Mouse (Mus musculus): ENCODE data around the gene Slc35g2. TPM values are rescaled to one million over a fixed set of nuclear protein-coding genes. Genes with fewer than 3 reads are reported as not detected.

Slc35g2 gene
- polyA plus RNA-seq, 1 experiment from 2014 or later, result 8.1 TPM

GRCm38 (mm10) chr9:100555686-100556085, 15.2 kb downstream of the Slc35g2 start:
- ATAC-seq, result no peak
- H3K36me3 ChIP-seq (ENCODE audit: poor library complexity, severe bottlenecking), result peaks cover 8% of the 10 kb centered on the region; the same call in 1 of the 2 replicates
- H3K4me3 ChIP-seq, result no peak overlapping the region
- WGBS, result 74% methylated on average over 5 of the region's 5 CpGs
- H3K4me1 ChIP-seq, result 0 out of 2 replicates have a peak, but pooled peaks cover 7% of the 10 kb centered on the region
- H3K4me2 ChIP-seq, result no peak overlapping the region
- no peaks in the 10 kb centered on the region for H3K9me3 ChIP-seq (replicated peaks)
- no peak overlapping the region for H3K9ac ChIP-seq
- H3K27ac ChIP-seq, result no peak overlapping the region
- H3K27me3 ChIP-seq, result no peaks in the 10 kb centered on the region

GRCm38 (mm10) chr9:100548313-100548712, 22.6 kb downstream of the Slc35g2 start:
- Histone ChIP-seq H3K9me3 (replicated peaks) (peaks cover 6% of the 10 kb centered on the region; the same call in 1 of the 2 replicates), H3K4me3 (no peak overlapping the region), H3K27me3 (no peaks in the 10 kb centered on the region), H3K36me3 (ENCODE audit: poor library complexity, severe bottlenecking) (peaks cover 22% of the 10 kb centered on the region), H3K4me1 (peaks cover 22% of the 10 kb centered on the region), H3K9ac (no peak overlapping the region), H3K4me2 (no peak overlapping the region), H3K27ac (no peak overlapping the region)
- WGBS, result 95% methylated on average over 2 of the region's 2 CpGs
- no peak for ATAC-seq

GRCm38 (mm10) chr9:100546594-100546910, 24.3 kb downstream of the Slc35g2 start:
- H3K4me1 ChIP-seq, result peaks cover 28% of the 10 kb centered on the region
- peak overlapping the region; percentile 92 for H3K9ac ChIP-seq
- ATAC-seq, result peak; percentile 26; the same call in 1 of the 2 replicates
- H3K4me2 ChIP-seq, result peak overlapping the region; percentile 79
- 13% methylated on average over 9 of the region's 9 CpGs for WGBS
- H3K4me3 ChIP-seq, result peak overlapping the region; percentile 95
- H3K27me3 ChIP-seq, result no peaks in the 10 kb centered on the region
- H3K36me3 ChIP-seq (ENCODE audit: poor library complexity, severe bottlenecking), result peaks cover 15% of the 10 kb centered on the region
- peak overlapping the region; percentile 88 for H3K27ac ChIP-seq
- H3K9me3 ChIP-seq (replicated peaks), result peaks cover 6% of the 10 kb centered on the region; the same call in 1 of the 2 replicates

GRCm38 (mm10) chr9:100545715-100546593, 24.9 kb downstream of the Slc35g2 start, which contains the start of gene Nck1:
Gene Nck1 (minus strand): TSS chr9:100546134.
- Histone ChIP-seq H3K4me1 (peaks cover 28% of the 10 kb centered on the region), H3K27ac (peak within 1 kb of the TSS; percentile 88), H3K4me3 (peak within 1 kb of the TSS; percentile 95), H3K36me3 (ENCODE audit: poor library complexity, severe bottlenecking) (peaks cover 15% of the 10 kb centered on the region), H3K9me3 (replicated peaks) (peaks cover 6% of the 10 kb centered on the region; the same call in 1 of the 2 replicates), H3K9ac (peak within 1 kb of the TSS; percentile 92), H3K27me3 (no peaks in the 10 kb centered on the region), H3K4me2 (peak within 1 kb of the TSS; percentile 79)
- ATAC-seq, result peak; percentile 100
- WGBS, result under 1% methylated on average over 92 of the region's 93 CpGs

GRCm38 (mm10) chr9:100544948-100545714, 25.8 kb downstream of the Slc35g2 start:
- Histone ChIP-seq H3K4me3 (peak overlapping the region; percentile 95), H3K9ac (peak overlapping the region; percentile 92), H3K9me3 (replicated peaks) (peaks cover 6% of the 10 kb centered on the region; the same call in 1 of the 2 replicates), H3K4me2 (peak overlapping the region; percentile 79), H3K27me3 (no peaks in the 10 kb centered on the region), H3K36me3 (ENCODE audit: poor library complexity, severe bottlenecking) (peaks cover 15% of the 10 kb centered on the region), H3K4me1 (peaks cover 28% of the 10 kb centered on the region), H3K27ac (peak overlapping the region; percentile 88)
- no peak; the same call in 1 of the 2 replicates for ATAC-seq
- WGBS, result under 1% methylated on average over 38 of the region's 38 CpGs

GRCm38 (mm10) chr9:100535618-100536262, 35.1 kb downstream of the Slc35g2 start:
- no peak for ATAC-seq
- 91% methylated on average over 2 of the region's 2 CpGs for WGBS
- H3K9me3 ChIP-seq (replicated peaks), result peaks cover 5% of the 10 kb centered on the region; the same call in 1 of the 2 replicates
- no peak overlapping the region for H3K4me3 ChIP-seq
- H3K27ac ChIP-seq, result no peak overlapping the region
- 0 out of 2 replicates have a peak, but pooled peaks cover 4% of the 10 kb centered on the region for H3K4me1 ChIP-seq
- no peak overlapping the region for H3K9ac ChIP-seq
- H3K36me3 ChIP-seq (ENCODE audit: poor library complexity, severe bottlenecking), result no peaks in the 10 kb centered on the region
- H3K4me2 ChIP-seq, result no peak overlapping the region
- H3K27me3 ChIP-seq, result no peaks in the 10 kb centered on the region

GRCm38 (mm10) chr9:100534686-100535085, 36.2 kb downstream of the Slc35g2 start:
- Histone ChIP-seq H3K36me3 (ENCODE audit: poor library complexity, severe bottlenecking) (no peaks in the 10 kb centered on the region), H3K9ac (no peak overlapping the region), H3K4me2 (no peak overlapping the region), H3K9me3 (replicated peaks) (peaks cover 5% of the 10 kb centered on the region; the same call in 1 of the 2 replicates), H3K27ac (no peak overlapping the region), H3K4me3 (no peak overlapping the region), H3K4me1 (0 out of 2 replicates have a peak, but pooled peaks cover 4% of the 10 kb centered on the region), H3K27me3 (no peaks in the 10 kb centered on the region)
- ATAC-seq, result no peak
- WGBS, result 95% methylated on average over 3 of the region's 3 CpGs

GRCm38 (mm10) chr9:100532847-100533505, 37.9 kb downstream of the Slc35g2 start:
- no peak overlapping the region for H3K9ac ChIP-seq
- no peaks in the 10 kb centered on the region for H3K27me3 ChIP-seq
- H3K4me3 ChIP-seq, result no peak overlapping the region
- no peak overlapping the region for H3K27ac ChIP-seq
- 0 out of 2 replicates have a peak, but pooled peaks cover 4% of the 10 kb centered on the region for H3K4me1 ChIP-seq
- 0 out of 2 replicates have a peak, but pooled peaks cover 4% of the 10 kb centered on the region for H3K36me3 ChIP-seq (ENCODE audit: poor library complexity, severe bottlenecking)
- no peak for ATAC-seq
- H3K9me3 ChIP-seq (replicated peaks), result peaks cover 14% of the 10 kb centered on the region
- 89% methylated on average over 3 of the region's 3 CpGs for WGBS
- H3K4me2 ChIP-seq, result no peak overlapping the region

GRCm38 (mm10) chr9:100531296-100531695, 39.6 kb downstream of the Slc35g2 start:
- Histone ChIP-seq H3K9ac (no peak overlapping the region), H3K27me3 (no peaks in the 10 kb centered on the region), H3K9me3 (replicated peaks) (peaks cover 14% of the 10 kb centered on the region), H3K4me1 (0 out of 2 replicates have a peak, but pooled peaks cover 4% of the 10 kb centered on the region), H3K36me3 (ENCODE audit: poor library complexity, severe bottlenecking) (0 out of 2 replicates have a peak, but pooled peaks cover 4% of the 10 kb centered on the region), H3K4me2 (no peak overlapping the region), H3K27ac (no peak overlapping the region), H3K4me3 (no peak overlapping the region)
- WGBS, result 87% methylated on average over 1 of the region's 1 CpGs
- ATAC-seq, result no peak

- ATAC-seq, result no peak
- Histone ChIP-seq H3K9ac (no peak overlapping the region), H3K27ac (no peak overlapping the region), H3K9me3 (replicated peaks) (peaks cover 9% of the 10 kb centered on the region), H3K27me3 (no peaks in the 10 kb centered on the region), H3K36me3 (ENCODE audit: poor library complexity, severe bottlenecking) (0 out of 2 replicates have a peak, but pooled peaks cover 4% of the 10 kb centered on the region), H3K4me3 (no peak overlapping the region), H3K4me1 (peaks cover 5% of the 10 kb centered on the region; the same call in 1 of the 2 replicates), H3K4me2 (no peak overlapping the region)
- WGBS, result 91% methylated on average over 2 of the region's 2 CpGs
Measured at GRCm38 (mm10) chr9:100525225-100525624, 45.7 kb downstream of the Slc35g2 start.

GRCm38 (mm10) chr9:100522029-100522428, 48.9 kb downstream of the Slc35g2 start:
- Histone ChIP-seq H3K9ac (no peak overlapping the region), H3K27ac (no peak overlapping the region), H3K4me2 (no peak overlapping the region), H3K9me3 (replicated peaks) (no peaks in the 10 kb centered on the region), H3K27me3 (no peaks in the 10 kb centered on the region), H3K4me1 (peaks cover 5% of the 10 kb centered on the region; the same call in 1 of the 2 replicates), H3K4me3 (no peak overlapping the region), H3K36me3 (ENCODE audit: poor library complexity, severe bottlenecking) (no peaks in the 10 kb centered on the region)
- 83% methylated on average over 2 of the region's 2 CpGs for WGBS
- ATAC-seq, result no peak

Measured in forebrain, embryonic 13.5 days (tissue).